Mouse (Mus musculus): Measurements from ENCODE around the gene Zfp688.
"Not testable (repeated sequence)": the region's sequence is repeated elsewhere in the genome, so short reads cannot be mapped to it uniquely, and the experiment has no call there.

Gene Zfp688

GRCm38 (mm10) chr7:127421388-127422191 lies at the start of gene Zfp688:
Zfp688 (minus strand) TSS chr7:127422068.
- peak; percentile 92 to 96 for DNase-seq

- DNase-seq = no peak
Observed at GRCm38 (mm10) chr7:127471646-127472010, 49.8 kb upstream of the Zfp688 start.

- DNase-seq = peak; percentile 95 to 97
Observed at GRCm38 (mm10) chr7:127470743-127471645, 49.1 kb upstream of the Zfp688 start.

- no peak for DNase-seq
Observed at GRCm38 (mm10) chr7:127470011-127470715, 48.3 kb upstream of the Zfp688 start.

- DNase-seq = no peak
Observed at GRCm38 (mm10) chr7:127466606-127467005, 44.7 kb upstream of the Zfp688 start.

GRCm38 (mm10) chr7:127465670-127466069 lies 43.8 kb upstream of the Zfp688 start:
- DNase-seq = not testable (repeated sequence)

- DNase-seq = no peak
Observed at GRCm38 (mm10) chr7:127465191-127465590, 43.3 kb upstream of the Zfp688 start.

- not testable (repeated sequence) for DNase-seq
Observed at GRCm38 (mm10) chr7:127459311-127459710, 37.4 kb upstream of the Zfp688 start, which contains the start of gene Prr14. Prr14 (plus strand) TSS chr7:127459611.

- DNase-seq = not testable (repeated sequence)
Observed at GRCm38 (mm10) chr7:127458371-127459122, 36.7 kb upstream of the Zfp688 start.

- DNase-seq = no peak
Observed at GRCm38 (mm10) chr7:127454905-127455304, 33.0 kb upstream of the Zfp688 start.

GRCm38 (mm10) chr7:127453056-127453455 lies 31.2 kb upstream of the Zfp688 start:
- no peak for DNase-seq

- no peak for DNase-seq
Observed at GRCm38 (mm10) chr7:127449966-127450365, 28.1 kb upstream of the Zfp688 start.

- peak; percentile 97 to 98 for DNase-seq
Observed at GRCm38 (mm10) chr7:127448521-127449300, 26.8 kb upstream of the Zfp688 start, which contains the start of gene Zfp689. Zfp689 (minus strand) TSS chr7:127449158.

- peak; percentile 36 to 62 for DNase-seq
Observed at GRCm38 (mm10) chr7:127443976-127444375, 22.1 kb upstream of the Zfp688 start.

- no peak for DNase-seq
Observed at GRCm38 (mm10) chr7:127437724-127438123, 15.9 kb upstream of the Zfp688 start.

- DNase-seq = no peak
Observed at GRCm38 (mm10) chr7:127435206-127435605, 13.3 kb upstream of the Zfp688 start.

GRCm38 (mm10) chr7:127426354-127426753 lies 4.5 kb upstream of the Zfp688 start:
- peak; percentile 50 to 60 for DNase-seq

GRCm38 (mm10) chr7:127425911-127426310 lies 4.0 kb upstream of the Zfp688 start:
- DNase-seq = peak; percentile 53 to 56

- peak; percentile 52 to 54 for DNase-seq
Observed at GRCm38 (mm10) chr7:127425291-127425690, 3.4 kb upstream of the Zfp688 start.

GRCm38 (mm10) chr7:127422247-127422646 lies 379 bp upstream of the Zfp688 start:
- peak; percentile 46 to 49 for DNase-seq

- no peak for DNase-seq
Observed at GRCm38 (mm10) chr7:127411418-127411817, 10.4 kb downstream of the Zfp688 start.
